Mouse (Mus musculus) kidney, embryonic 14.5 days (tissue): ENCODE measurements around the gene Slc6a19. TPM values are rescaled to one million over a fixed set of nuclear protein-coding genes. Genes with fewer than 3 reads are reported as not detected.

Experiments used
- ATAC-seq: fragments of 200-750 bp; cut with Nextera tagmentation; 2 replicates; pipeline ENCODE4 v1.8.0; 2017; ENCODE audit warnings: moderate number of reproducible peaks, mild to moderate bottlenecking, moderate TSS enrichment, moderate library complexity; ENCODE audit not compliant: low FRiP score, low TSS enrichment
- H3K27ac ChIP-seq: fragments of 300-500 bp; sonication (generic); 2 replicates; pipeline ENCODE4 v1.5.1; 2014; ENCODE audit warnings: low read depth, mild to moderate bottlenecking, low read length, moderate library complexity, mixed read lengths
- H3K27me3 ChIP-seq: fragments of 300-500 bp; sonication (generic); 2 replicates; pipeline ENCODE4 v1.6.1; 2014; ENCODE audit warnings: mild to moderate bottlenecking, low read length; ENCODE audit not compliant: control insufficient read depth, insufficient read depth
- H3K36me3 ChIP-seq: fragments of 300-500 bp; sonication (generic); 2 replicates; pipeline ENCODE4 v1.6.1; 2014; ENCODE audit warnings: low read length, mixed read lengths; ENCODE audit not compliant: control insufficient read depth, insufficient read depth
- H3K4me1 ChIP-seq: fragments of 300-500 bp; sonication (generic); 2 replicates; pipeline ENCODE4 v1.6.1; 2014; ENCODE audit warnings: low read length, mixed read lengths; ENCODE audit not compliant: control insufficient read depth, insufficient read depth
- H3K4me2 ChIP-seq: fragments of 300-500 bp; sonication (generic); replicated peaks from 2 replicates; pipeline ENCODE4 v1.6.1; 2014; ENCODE audit warnings: low read depth, mild to moderate bottlenecking, low read length
- H3K4me3 ChIP-seq: fragments of 300-500 bp; sonication (generic); 2 replicates; pipeline ENCODE4 v1.5.1; 2014; ENCODE audit warnings: mild to moderate bottlenecking, low read length
- H3K9ac ChIP-seq: fragments of 300-500 bp; sonication (generic); 2 replicates; pipeline ENCODE4 v1.6.1; 2014; ENCODE audit warnings: low read depth, mild to moderate bottlenecking, low read length, moderate library complexity
- H3K9me3 ChIP-seq: fragments of 300-500 bp; sonication (generic); 2 replicates; pipeline ENCODE4 v1.6.1; 2016; ENCODE audit warnings: low read length; ENCODE audit not compliant: control insufficient read depth
- WGBS: fragments of 180-500 bp; shearing (Covaris S2); extraction: QIAGEN DNeasy Blood & Tissue Kit; methylation state at CpG from one replicate; pipeline ENCODE4 v1.1.7; 2014; 5-methylcytosine and 5-hydroxymethylcytosine counted together
- polyA plus RNA-seq: library from polyadenylated mRNA; unstranded; fragments of >200 nt; fragmentation: Nextera tagmentation; extraction: Ambion mirVana; gene quantifications from 2 replicates; pipeline ENCODE4 v1.2.1, GENCODE M21; 2014

Slc6a19 gene
- polyA plus RNA-seq, 1 experiment from 2014 or later: 0.92 TPM

DNA sequence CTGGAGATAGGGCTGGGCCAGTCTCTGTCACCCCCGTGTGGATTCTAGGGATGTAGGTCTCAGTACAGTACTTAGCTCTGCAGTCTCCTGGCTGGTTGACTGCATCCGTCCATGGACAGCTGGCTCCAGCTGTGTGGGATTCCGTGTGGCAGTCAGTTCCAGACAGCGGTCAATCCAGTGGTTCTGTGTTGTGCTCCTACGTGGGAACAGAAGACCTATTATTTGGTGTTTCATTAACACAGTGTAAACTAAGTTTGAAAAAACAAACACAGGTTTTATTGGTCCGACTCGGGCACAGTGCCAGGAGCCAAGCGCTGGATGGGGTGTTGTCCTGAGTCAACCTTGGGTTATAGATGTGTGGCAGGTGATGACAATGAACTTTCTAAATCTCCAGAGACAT lies 30.6 kb upstream of the Slc6a19 start:
- 68% methylated on average over 8 of the region's 8 CpGs for WGBS
- Histone ChIP-seq H3K36me3 (no peaks in the 10 kb centered on the region), H3K4me1 (0 out of 2 replicates have a peak, but pooled peaks cover 5% of the 10 kb centered on the region), H3K27me3 (peaks cover 11% of the 10 kb centered on the region; the same call in 1 of the 2 replicates), H3K4me2 (no peak overlapping the region), H3K4me3 (no peak overlapping the region), H3K9me3 (no peaks in the 10 kb centered on the region), H3K9ac (no peak overlapping the region), H3K27ac (no peak overlapping the region)
- ATAC-seq: no peak

DNA sequence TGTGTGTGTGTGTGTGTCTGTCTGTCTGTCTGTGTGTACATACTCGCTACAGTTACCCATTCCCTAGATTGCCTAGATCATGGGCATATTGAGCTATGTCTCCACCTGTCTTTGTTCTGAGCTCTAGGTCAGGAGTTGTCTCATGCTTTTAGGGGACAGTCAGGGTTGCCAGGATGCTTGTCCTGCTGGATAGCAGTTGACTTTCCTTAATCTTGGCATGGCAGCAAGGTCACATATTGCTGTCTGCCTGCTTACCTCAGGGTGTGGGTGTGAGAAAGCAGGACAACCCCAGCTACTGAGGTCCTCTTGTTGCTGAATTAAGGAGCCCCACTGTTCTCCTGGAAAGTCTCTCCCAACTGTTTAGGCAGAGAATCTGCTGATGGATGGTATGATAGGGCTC lies 29.7 kb upstream of the Slc6a19 start:
- H3K4me2 ChIP-seq: no peak overlapping the region
- WGBS: 88% methylated on average over 1 of the region's 1 CpGs
- H3K36me3 ChIP-seq: no peaks in the 10 kb centered on the region
- H3K27me3 ChIP-seq: peaks cover 11% of the 10 kb centered on the region; the same call in 1 of the 2 replicates
- no peaks in the 10 kb centered on the region for H3K9me3 ChIP-seq
- H3K9ac ChIP-seq: no peak overlapping the region
- ATAC-seq: no peak
- no peak overlapping the region for H3K4me3 ChIP-seq
- no peak overlapping the region for H3K27ac ChIP-seq
- 0 out of 2 replicates have a peak, but pooled peaks cover 5% of the 10 kb centered on the region for H3K4me1 ChIP-seq

DNA sequence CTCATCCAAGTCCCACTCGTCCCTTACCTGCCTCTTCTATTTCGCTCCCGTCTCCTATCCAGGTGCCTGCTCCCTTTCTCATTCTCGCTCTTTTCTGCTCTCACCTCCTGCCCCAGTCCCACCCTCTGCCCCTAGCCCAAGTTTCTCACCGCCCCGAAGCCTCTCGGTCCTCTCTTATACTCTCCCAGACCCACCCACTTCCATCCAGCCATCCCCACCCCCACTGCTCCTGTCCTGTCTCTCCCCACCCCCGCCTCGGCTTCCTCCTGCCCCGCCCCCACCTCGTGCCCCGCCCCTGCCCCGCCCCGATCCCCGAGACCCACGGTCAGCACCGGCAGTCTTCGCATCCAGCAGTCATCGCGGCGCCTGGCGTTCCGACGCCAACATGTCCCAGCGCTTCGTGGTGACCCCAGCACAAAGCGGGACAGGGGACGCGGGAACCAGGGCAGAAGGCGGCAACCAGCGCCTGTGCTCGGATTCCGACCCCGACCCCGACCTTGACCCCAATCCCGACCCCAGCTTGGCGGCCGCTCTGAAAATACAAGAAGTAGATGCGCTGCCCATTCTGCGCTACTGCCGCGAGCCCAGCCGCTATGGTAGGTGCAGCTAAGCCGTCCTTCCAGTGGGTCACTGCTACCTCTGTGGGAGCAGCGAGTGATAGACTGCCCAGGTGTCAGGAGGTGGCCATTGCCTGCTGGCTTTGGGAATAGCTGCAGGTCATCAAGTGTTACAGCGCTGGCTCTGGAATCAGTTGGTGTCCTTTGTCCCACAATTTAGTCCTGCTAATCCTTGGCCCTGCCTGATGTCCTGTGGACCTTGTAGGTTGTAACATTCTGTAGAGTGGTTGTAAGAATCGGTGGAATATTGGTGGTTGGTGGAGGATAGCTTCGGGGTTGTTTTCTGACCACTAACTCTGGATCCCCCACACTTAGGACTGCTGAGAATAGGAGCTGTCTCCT lies 28.4 kb upstream of the Slc6a19 start, which contains the start of gene Slc12a7:
Slc12a7 (plus strand) TSS at position 353 of the 959 bp plus-strand sequence.
- Histone ChIP-seq H3K9ac (peak within 1 kb of the TSS; percentile 25; the same call in 1 of the 2 replicates), H3K9me3 (no peaks in the 10 kb centered on the region), H3K4me1 (0 out of 2 replicates have a peak, but pooled peaks cover 5% of the 10 kb centered on the region), H3K4me3 (peak within 1 kb of the TSS; percentile 36), H3K36me3 (no peaks in the 10 kb centered on the region), H3K4me2 (peak within 1 kb of the TSS; percentile 57), H3K27me3 (peaks cover 11% of the 10 kb centered on the region; the same call in 1 of the 2 replicates), H3K27ac (no peak within 1 kb of the TSS)
- peak; percentile 72 for ATAC-seq
- 5% methylated on average over 48 of the region's 48 CpGs for WGBS

DNA sequence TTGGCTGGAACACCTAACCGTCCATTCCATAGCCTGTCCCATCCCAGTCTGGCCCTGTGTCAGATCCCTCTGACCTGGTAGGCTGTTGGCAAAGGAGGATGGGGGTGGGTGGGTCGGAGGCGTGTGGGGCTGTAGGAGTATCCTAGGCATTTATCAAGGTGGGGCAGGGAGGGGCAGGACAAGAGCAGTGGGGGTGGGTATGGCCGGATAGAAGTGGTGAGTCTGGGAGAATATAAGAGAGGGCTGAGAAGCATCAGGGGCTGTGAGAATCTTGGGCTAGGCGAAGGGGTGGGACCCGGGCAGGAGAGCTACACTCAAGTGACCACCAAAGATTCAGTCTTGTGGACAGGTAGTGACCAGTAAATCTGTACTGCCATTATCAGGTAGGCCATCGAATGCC lies 27.6 kb upstream of the Slc6a19 start:
- peak overlapping the region; percentile 57 for H3K4me2 ChIP-seq
- no peak overlapping the region for H3K9ac ChIP-seq
- H3K9me3 ChIP-seq: no peaks in the 10 kb centered on the region
- peak overlapping the region; percentile 36 for H3K4me3 ChIP-seq
- no peaks in the 10 kb centered on the region for H3K36me3 ChIP-seq
- no peak overlapping the region for H3K27ac ChIP-seq
- WGBS: 63% methylated on average over 7 of the region's 7 CpGs
- H3K27me3 ChIP-seq: peaks cover 11% of the 10 kb centered on the region; the same call in 1 of the 2 replicates
- 0 out of 2 replicates have a peak, but pooled peaks have one; percentile 29 for ATAC-seq
- H3K4me1 ChIP-seq: 0 out of 2 replicates have a peak, but pooled peaks cover 5% of the 10 kb centered on the region

DNA sequence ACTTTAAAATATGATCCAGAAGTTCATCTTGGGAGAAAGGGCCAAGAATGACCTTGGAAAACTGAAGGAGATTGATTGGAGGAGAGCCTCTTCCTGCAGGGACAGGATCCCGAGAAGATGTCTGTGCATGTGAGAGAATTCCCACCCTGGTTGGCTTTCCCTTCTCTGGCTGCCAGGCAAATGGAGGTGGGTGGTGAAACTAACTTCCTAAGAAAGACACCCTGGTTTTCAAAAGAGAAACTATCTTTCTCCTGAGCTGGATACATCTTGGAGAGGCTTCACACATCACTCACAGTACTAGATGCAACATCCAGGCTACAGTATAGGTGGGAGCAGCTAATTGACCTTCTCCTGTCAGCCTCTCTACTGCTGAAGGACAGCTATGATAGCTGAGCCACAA lies 26.2 kb upstream of the Slc6a19 start:
- Histone ChIP-seq H3K36me3 (no peaks in the 10 kb centered on the region), H3K4me2 (no peak overlapping the region), H3K9me3 (no peaks in the 10 kb centered on the region), H3K4me1 (0 out of 2 replicates have a peak, but pooled peaks cover 5% of the 10 kb centered on the region), H3K27ac (no peak overlapping the region), H3K27me3 (peaks cover 11% of the 10 kb centered on the region; the same call in 1 of the 2 replicates), H3K4me3 (no peak overlapping the region), H3K9ac (no peak overlapping the region)
- ATAC-seq: no peak
- WGBS: 38% methylated on average over 1 of the region's 1 CpGs

DNA sequence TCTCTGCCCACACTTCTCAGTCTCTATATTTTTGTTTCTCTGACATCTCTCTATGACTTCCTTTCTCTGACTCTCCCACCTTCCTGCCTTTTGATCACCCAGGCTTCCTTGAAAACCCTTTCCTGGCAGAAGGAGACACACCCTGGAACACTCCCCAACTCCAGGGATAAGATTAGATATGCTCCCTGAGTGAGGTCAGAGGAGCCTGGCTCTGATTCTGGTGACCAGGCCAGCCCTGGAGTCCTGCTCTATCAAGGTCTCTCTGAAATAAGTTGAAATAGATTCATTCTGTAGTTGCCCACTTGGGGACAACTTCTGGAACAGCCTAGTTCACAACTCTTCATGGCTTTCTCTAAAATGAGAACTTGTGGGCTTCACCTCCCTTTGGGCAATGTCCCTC lies 24.0 kb upstream of the Slc6a19 start:
- Histone ChIP-seq H3K27ac (no peak overlapping the region), H3K9ac (no peak overlapping the region), H3K27me3 (peaks cover 7% of the 10 kb centered on the region; the same call in 1 of the 2 replicates), H3K36me3 (no peaks in the 10 kb centered on the region), H3K4me2 (no peak overlapping the region), H3K4me3 (no peak overlapping the region), H3K9me3 (no peaks in the 10 kb centered on the region), H3K4me1 (0 out of 2 replicates have a peak, but pooled peaks cover 5% of the 10 kb centered on the region)
- no peak for ATAC-seq

DNA sequence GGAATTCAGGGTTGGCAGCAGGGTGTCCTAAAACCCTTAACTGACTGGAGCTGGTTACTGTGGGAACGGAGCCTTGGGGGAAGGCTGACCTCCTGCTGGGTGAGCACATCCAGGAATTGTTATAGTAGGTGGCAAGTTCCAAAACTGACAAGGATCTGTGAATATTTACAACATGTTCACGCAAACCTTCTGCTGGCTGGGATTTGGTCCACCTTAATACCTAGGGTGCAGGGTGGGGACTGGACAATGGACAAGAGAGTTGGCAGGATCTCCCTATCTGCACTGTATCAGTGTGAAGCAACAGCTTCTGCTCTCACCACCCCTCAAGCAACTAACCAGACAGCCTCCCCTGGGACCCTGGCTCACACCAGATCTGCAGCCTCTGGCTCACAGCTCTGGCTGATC lies 23.0 kb upstream of the Slc6a19 start:
- Histone ChIP-seq H3K27ac (no peak overlapping the region), H3K9me3 (no peaks in the 10 kb centered on the region), H3K4me3 (no peak overlapping the region), H3K36me3 (no peaks in the 10 kb centered on the region), H3K4me2 (no peak overlapping the region), H3K4me1 (0 out of 2 replicates have a peak, but pooled peaks cover 5% of the 10 kb centered on the region), H3K9ac (no peak overlapping the region), H3K27me3 (no peaks in the 10 kb centered on the region)
- ATAC-seq: no peak
- WGBS: 41% methylated on average over 2 of the region's 2 CpGs

DNA sequence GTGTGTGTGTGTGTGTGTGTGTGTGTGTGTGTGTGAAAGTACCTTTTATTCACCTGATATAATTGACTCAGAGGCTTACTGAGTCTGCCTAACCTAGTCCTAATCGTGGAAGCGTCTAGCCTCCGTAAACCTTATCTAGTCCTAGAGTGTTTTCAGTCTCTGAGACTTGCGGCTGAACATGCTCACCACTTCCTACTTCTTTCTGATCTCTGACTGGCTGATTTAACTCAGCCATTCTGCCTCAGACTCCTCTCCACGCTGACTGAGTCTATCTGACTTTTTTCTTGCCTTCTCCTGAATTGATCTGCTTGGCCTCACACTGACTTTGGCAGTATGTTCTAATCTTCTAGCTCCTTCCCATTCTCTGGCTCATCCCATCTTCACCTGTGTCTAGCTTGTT lies 20.6 kb upstream of the Slc6a19 start:
- 86% methylated on average over 5 of the region's 5 CpGs for WGBS
- no peak overlapping the region for H3K27ac ChIP-seq
- no peaks in the 10 kb centered on the region for H3K9me3 ChIP-seq
- no peak overlapping the region for H3K9ac ChIP-seq
- no peak overlapping the region for H3K4me3 ChIP-seq
- no peak for ATAC-seq
- no peak overlapping the region for H3K4me2 ChIP-seq
- no peaks in the 10 kb centered on the region for H3K4me1 ChIP-seq
- no peaks in the 10 kb centered on the region for H3K27me3 ChIP-seq
- H3K36me3 ChIP-seq: no peaks in the 10 kb centered on the region
